Mouse (Mus musculus) hematopoietic stem cell, adult 5-6 weeks (primary cell): ENCODE data around the gene Samsn1. TPM values are rescaled to one million over a fixed set of nuclear protein-coding genes. Genes with fewer than 3 reads are reported as not detected.
A peak's percentile ranks its signal among the peaks of the same experiment; 100 is the strongest.

ENCODE experiments used
- ATAC-seq, 2 experiments: fragments of 125-278 bp in 1 of 2; replicated peaks in 1 of 2; 2 replicates each; pipeline ENCODE4 v1.8.0; 2016 to 2017; ENCODE audit warnings: inconsistent platforms in 2 of 2, mild to moderate bottlenecking in 2 of 2, moderate number of reproducible peaks in 2 of 2, low read depth in 1 of 2, moderate TSS enrichment in 1 of 2; ENCODE audit not compliant: low FRiP score in 2 of 2, poor library complexity in 2 of 2, severe bottlenecking in 2 of 2, insufficient read depth in 1 of 2, low TSS enrichment in 1 of 2
- total RNA-seq: library from RNA; stranded (forward); fragments of 172-1452, 232-1000 nt; gene quantifications from 2 replicates; pipeline ENCODE4 v1.2.3, GENCODE M21; 2017

The Samsn1 gene
- total RNA-seq, 1 experiment from 2014 or later: 359 TPM

- ATAC-seq: no peak
Observed at GRCm38 (mm10) chr16:75970266-75970998, 51.6 kb downstream of the Samsn1 start.

DNA sequence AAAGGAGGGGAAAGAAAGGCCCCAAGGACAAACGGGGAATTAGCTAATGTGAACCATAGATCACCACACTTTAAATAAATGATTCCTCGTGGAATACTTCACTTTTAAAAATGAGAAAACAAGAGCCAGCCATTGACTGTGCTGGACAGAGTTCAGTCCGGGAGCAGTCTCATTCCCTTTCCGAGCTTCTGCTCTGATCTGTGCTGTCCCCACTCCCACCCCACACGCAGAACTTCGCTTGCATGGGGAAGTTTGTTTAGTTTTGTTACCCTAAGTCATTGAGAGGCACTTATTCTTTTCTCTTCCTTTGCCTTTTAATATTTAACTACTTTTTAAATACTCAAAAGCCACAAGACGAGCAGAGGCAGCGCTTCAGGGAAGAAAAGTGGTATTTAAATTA is 60.1 kb downstream of the Samsn1 start:
- no peak for ATAC-seq

- ATAC-seq: peak in 1 of 2 experiments; percentile 14; a peak in 1 of 4 replicates
Observed at GRCm38 (mm10) chr16:75961487-75961886, 60.6 kb downstream of the Samsn1 start.

DNA sequence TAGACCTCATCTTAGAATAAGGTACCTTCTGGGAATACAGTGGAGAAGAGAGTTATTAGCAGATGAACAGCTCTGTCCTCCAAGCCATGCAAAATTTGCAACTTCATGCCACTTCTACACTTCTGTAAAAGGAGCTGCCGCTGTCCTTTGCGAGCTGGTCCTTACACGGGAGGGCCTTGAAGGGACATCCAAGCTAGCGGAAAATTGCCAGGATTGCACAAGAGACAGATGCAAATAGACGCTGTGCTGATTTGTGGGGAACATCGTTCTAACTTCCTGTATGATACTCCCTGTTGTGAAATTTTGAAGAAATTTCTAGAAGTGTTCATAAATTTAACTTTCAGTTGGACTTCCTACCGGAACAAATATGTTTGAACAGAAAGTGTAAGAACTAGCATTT is 61.0 kb downstream of the Samsn1 start:
- peak; percentile 80 to 85; a peak in 3 of 4 replicates for ATAC-seq

GRCm38 (mm10) chr16:75933357-75933756 is 88.7 kb downstream of the Samsn1 start:
- peak in 1 of 2 experiments; percentile 23; a peak in 1 of 4 replicates for ATAC-seq

DNA sequence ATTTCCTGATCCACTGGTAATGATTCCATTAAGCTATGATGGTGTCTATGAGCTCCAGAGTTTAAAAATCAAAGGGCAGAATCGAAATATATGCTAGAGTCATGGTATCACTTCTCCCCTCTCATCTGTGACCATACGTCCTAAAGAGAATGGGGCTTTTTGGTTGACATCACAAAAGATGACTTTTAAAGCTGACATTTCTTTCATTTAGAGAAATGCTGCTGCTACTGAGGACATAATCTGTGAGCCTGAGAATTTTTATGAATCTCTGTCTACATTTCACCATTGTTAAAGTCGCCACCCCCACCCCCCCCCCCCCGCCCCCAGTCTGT is 91.9 kb downstream of the Samsn1 start:
- no peak; a peak in 1 of 4 replicates for ATAC-seq

DNA sequence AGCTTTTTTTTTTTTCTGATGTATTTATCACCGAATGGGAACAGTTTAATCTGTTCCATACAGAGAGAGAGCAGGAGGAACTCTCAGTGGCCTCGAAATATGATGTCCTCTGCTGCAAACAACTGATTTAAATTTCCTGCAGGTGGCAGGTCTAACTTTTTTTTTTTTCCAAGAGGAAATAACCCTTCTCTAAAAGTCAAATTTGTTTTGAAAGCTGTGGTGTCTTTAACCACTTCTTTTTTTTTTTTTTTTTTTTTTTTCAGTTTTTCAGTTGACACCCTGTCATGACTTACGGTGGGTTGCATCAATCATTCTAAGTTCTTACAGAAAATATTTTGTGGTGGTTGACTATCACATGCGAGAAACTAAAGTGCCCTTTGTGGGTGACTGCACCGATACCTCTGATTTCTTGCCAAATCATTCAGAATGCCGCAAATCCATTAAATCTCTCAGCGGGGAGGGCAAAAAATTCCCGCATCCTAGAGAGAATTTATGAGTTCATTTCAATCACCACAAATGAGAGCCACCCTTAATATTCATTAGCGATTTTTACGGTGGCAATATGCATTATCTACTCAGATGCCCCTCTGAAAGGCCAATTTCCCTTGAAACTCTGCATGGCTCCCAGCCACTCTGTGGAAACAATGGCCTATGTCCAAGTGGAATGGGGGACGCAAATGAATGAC is 92.4 kb downstream of the Samsn1 start:
- ATAC-seq: peak; percentile 81 to 85

DNA sequence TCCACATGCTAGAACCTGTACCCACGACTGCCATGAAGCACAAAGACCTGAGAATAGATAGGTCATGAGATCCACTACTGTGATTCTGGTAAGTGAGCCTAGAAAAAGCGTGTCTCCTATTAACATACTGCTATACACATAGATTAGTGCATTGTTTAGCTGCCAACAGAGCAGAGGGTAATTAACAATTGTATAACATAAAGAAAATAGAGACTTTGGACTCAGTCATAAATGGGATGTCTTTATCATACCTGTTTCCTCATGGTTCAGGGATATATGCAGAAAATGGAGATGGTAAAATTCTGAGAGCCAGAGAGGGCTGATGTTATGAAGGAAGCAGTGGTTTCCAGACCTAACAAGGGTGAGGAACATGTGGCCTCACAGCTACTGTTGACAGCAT is 95.6 kb downstream of the Samsn1 start:
- no peak for ATAC-seq

DNA sequence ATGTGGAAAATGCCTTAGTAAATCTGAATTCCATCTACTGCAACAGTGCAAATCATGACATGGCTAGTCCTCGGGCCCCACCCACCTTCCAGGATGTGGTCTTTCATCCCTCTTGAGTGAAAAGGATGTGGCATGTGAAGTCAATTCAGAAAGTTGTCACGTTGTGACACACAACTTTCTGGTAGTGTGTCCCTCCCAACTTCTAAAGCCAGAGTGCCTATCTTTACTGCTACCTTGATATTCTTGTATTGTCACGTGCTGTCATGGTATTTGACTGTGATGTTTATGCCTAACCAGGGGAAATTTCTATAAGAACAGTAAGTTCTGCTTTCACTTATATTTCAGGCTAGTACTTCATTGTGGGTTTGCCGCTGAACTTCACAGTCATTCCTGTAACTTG is 101.2 kb downstream of the Samsn1 start:
- peak; percentile 76 to 79 for ATAC-seq

DNA sequence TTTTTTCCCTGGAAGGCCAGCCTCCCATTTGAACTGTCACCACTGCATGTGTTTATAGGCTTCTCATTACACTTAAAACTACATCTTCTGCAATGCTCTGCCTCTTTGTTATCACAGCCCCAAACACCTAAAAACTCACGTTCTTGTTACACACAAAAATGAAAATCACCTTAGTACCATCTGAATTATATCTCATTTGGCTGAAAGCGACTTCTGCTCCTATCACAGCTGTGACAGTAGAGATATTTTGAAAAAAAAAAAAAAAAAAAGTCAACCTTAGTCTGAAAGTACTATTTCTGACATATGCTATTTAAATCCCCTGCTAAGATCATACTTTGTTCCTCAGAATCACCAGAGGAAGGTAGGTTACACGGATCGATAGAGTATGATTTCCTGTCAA is 102.8 kb downstream of the Samsn1 start:
- no peak for ATAC-seq

DNA sequence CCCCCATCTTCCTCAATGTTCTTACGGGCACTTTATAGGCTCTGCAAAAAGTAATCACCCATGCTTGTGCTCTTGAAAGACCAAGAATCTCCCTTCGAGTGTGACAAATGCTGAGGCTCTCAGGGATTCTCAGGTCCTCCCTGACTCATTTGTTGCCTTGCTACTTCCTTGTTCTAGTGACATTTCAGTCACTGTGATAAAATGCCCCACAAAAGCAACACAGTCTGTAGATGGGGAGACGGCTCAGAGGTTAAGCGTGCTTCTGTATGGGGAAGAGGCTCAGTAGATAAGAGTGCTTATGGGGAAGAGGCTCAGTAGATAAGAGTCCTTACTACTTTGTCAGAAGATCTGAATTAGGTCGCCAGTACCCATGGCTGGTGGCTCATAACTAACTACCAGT is 104.4 kb downstream of the Samsn1 start:
- ATAC-seq: no peak

DNA sequence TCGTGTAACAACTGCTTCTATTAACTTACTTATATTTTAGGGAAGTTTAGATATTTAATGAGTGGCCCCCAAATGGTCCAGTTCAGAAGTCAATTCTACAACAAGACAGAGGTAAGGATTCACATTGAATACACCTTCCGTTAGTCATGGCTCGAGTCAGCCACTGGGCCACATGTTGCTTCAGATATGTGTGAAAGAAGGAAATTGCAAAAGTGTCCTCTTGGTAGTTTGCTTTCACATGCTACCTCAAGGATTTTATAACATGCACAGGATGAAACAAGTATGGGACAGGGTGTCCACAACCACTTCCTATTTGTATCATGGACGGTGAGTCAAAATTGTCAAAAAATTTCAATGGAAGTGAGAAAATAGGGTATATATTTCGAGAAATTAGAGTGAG is 110.0 kb downstream of the Samsn1 start:
- ATAC-seq: peak in 1 of 2 experiments; percentile 43; a peak in 1 of 4 replicates

DNA sequence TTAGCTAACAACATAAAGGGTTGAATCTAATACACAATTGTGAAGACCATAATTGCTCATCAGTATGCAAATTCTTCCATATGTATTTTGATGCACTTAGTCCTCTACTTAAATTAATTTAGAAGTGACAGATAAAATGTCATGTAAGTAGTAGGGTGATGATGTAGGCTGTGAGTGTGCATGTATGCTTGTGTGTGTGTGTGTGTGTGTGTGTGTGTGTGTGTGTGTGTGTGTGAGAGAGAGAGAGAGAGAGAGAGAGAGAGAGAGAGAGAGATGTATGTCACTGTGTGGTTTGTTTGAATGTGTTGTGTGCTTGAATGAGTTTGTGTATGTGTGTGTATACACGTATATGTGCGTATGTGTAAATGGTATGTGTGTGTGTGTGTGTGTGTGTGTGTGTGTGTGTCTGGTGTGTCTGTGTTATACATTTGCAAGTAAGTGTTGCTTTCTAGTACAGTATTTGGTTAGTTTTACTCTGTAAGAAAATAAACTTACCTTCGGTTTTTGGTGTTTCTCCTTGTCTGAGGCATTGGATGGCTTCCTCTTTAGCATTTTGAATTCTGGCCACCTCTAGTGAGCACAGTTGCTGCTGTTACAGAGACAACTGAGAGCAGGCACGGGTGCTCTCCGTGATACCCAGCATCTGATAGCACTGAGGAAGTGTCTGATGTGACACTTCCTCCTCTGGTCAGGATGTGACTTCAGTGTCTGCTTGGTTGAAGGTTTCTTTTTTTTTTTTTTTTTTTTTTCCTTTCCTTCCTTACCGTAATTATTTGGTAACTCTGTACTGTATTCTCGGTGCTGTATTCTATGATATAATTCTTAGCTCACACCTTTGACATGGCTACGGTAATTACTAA is 113.2 kb downstream of the Samsn1 start:
- ATAC-seq: peak; percentile 94 to 95

DNA sequence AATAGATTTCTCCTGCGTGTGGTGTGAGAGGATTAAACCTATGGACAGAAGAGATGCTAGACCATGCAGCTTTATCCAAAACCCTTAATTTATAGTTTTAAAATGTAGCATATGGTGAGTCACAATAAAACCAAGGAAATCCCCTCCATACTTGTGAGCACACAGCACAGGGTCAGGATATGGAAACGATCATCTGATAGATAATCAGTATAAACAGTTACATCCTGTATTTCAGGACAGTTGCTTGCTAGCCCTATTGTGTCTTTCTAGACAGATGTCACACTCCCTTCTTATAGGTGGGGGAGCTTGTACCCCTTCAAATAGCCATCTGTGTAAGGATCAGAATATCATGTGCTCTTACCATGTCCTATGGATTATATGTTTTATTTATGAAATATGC is 115.3 kb downstream of the Samsn1 start:
- ATAC-seq: 0 out of 4 replicates have a peak, but pooled peaks of 1 of the 2 experiments have one; percentile 6

GRCm38 (mm10) chr16:75906260-75906659 is 115.8 kb downstream of the Samsn1 start:
- no peak for ATAC-seq

- no peak for ATAC-seq
Observed at GRCm38 (mm10) chr16:75905324-75905723, 116.8 kb downstream of the Samsn1 start.

DNA sequence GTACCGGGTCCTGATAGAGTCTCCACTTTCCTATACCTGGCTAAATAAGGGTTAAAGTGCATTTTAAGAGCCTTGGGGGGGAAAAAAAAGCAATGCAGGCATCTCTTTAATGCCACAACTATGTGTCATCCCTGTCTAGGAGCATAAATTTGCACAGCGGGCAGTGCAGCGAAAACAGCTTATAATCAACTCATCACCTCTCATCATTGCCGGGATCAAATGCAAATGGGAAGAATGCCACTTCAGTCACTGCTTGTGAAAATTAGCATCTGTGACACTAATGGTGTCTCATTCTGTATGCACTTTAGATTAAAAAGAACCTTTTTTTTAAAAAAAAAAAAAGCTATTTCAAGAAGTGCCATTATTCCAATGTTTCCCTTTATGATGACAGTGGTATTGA is 118.0 kb downstream of the Samsn1 start:
- no peak for ATAC-seq

GRCm38 (mm10) chr16:75903028-75903427 is 119.1 kb downstream of the Samsn1 start:
- ATAC-seq: no peak
